Mouse (Mus musculus) liver, adult 2 months (tissue): ENCODE measurements around the gene Inhbb.

Source experiments
- CTCF ChIP-seq: fragments of 200-500 bp; IDR thresholded peaks from 2 replicates; pipeline ENCODE4 v1.5.1; 2011; ENCODE audit warnings: low read depth, low read length, control low read depth
- POLR2A ChIP-seq: fragments of 200-500 bp; IDR thresholded peaks from 2 replicates; pipeline ENCODE4 v1.6.1; 2011; ENCODE audit warnings: low read length, control low read depth; ENCODE audit not compliant: insufficient read depth; ENCODE audit errors: extremely low read depth

GRCm38 (mm10) chr1:119397839-119398238, 24.2 kb downstream of the Inhbb start:
- no peak for TF ChIP-seq CTCF
- TF ChIP-seq POLR2A, result no peak
